Comparison of ENCODE assay signal across 8 mouse cellular contexts in genomic region chr16:77827322-77828117, GRCm38 (mm10).
DNase-seq lines count a peak whose midpoint lies in the region; ATAC-seq and TF ChIP-seq lines count a peak whose summit lies in the region.

No protein-coding gene starts in this region.

- H3K9me3 ChIP-seq in midbrain, embryonic 14.5 days (ENCODE audit: control insufficient read depth, low read length), result no peaks in the 10 kb centered on the region
- H3K9me3 ChIP-seq in midbrain, embryonic 15.5 days, result no peaks in the 10 kb centered on the region
- no peaks in the 10 kb centered on the region for H3K9me3 ChIP-seq in heart, postnatal 0 days (replicated peaks; ENCODE audit: control insufficient read depth, low read length)

- no peak overlapping the region for H3K4me3 ChIP-seq in midbrain, embryonic 14.5 days (replicated peaks; ENCODE audit: low read depth, low read length)
- no peak overlapping the region for H3K4me3 ChIP-seq in midbrain, embryonic 15.5 days
- no peak overlapping the region for H3K4me3 ChIP-seq in heart, postnatal 0 days (ENCODE audit: low read depth, low read length)

- no peak for ATAC-seq in midbrain, embryonic 14.5 days (ENCODE audit: low FRiP score, low TSS enrichment)
- no peak; the same call in 1 of the 2 replicates for ATAC-seq in midbrain, embryonic 15.5 days (replicated peaks)
- ATAC-seq in heart, postnatal 0 days (ENCODE audit: insufficient read depth, low read depth), result peak; percentile 58; the same call in 1 of the 2 replicates
- no peak for ATAC-seq in granulocyte monocyte progenitor cell, adult 5-6 weeks (replicated peaks; ENCODE audit: poor library complexity, severe bottlenecking)

- H3K27ac ChIP-seq in midbrain, embryonic 14.5 days (replicated peaks; ENCODE audit: low read depth, low read length), result no peak overlapping the region
- H3K27ac ChIP-seq in midbrain, embryonic 15.5 days, result no peak overlapping the region
- H3K27ac ChIP-seq in heart, postnatal 0 days (ENCODE audit: low read depth), result no peak overlapping the region

- no peaks in the 10 kb centered on the region for H3K36me3 ChIP-seq in midbrain, embryonic 14.5 days (ENCODE audit: control insufficient read depth, insufficient read depth, low read length)
- no peaks in the 10 kb centered on the region for H3K36me3 ChIP-seq in midbrain, embryonic 15.5 days (replicated peaks)
- H3K36me3 ChIP-seq in heart, postnatal 0 days (replicated peaks; ENCODE audit: control insufficient read depth, insufficient read depth, low read length), result no peaks in the 10 kb centered on the region

- WGBS in midbrain, embryonic 14.5 days, result 65% methylated on average over 4 of the region's 4 CpGs
- WGBS in midbrain, embryonic 15.5 days, result 58% methylated on average over 4 of the region's 4 CpGs
- 52% methylated on average over 4 of the region's 4 CpGs for WGBS in heart, postnatal 0 days

- no peaks in the 10 kb centered on the region for H3K4me1 ChIP-seq in midbrain, embryonic 14.5 days (ENCODE audit: control insufficient read depth, insufficient read depth, low read length)
- no peaks in the 10 kb centered on the region for H3K4me1 ChIP-seq in midbrain, embryonic 15.5 days
- no peaks in the 10 kb centered on the region for H3K4me1 ChIP-seq in heart, postnatal 0 days (ENCODE audit: control insufficient read depth, insufficient read depth)

- no peaks in the 10 kb centered on the region for H3K27me3 ChIP-seq in midbrain, embryonic 14.5 days (ENCODE audit: control insufficient read depth, insufficient read depth, low read length)
- H3K27me3 ChIP-seq in midbrain, embryonic 15.5 days (replicated peaks), result no peaks in the 10 kb centered on the region
- H3K27me3 ChIP-seq in heart, postnatal 0 days (ENCODE audit: control insufficient read depth, insufficient read depth, low read length), result no peaks in the 10 kb centered on the region

- TF ChIP-seq EP300 in heart, postnatal 0 days (IDR thresholded peaks at IDR 0.05; ENCODE audit: low read depth), result no peak

- DNase-seq in embryo, embryonic 11 days, result peak; percentile 9
- no peak for DNase-seq in embryo, embryonic 9.5 days (ENCODE audit: extremely low spot score)
- peak; percentile 50 for DNase-seq in midbrain, embryonic 14.5 days
- DNase-seq in heart, postnatal 0 days (ENCODE audit: low spot score), result peak; percentile 42
- peak; percentile 52 for DNase-seq in lung, postnatal 36 days
- DNase-seq in natural killer cell, adult 2 months (ENCODE audit: low spot score in 2 of 2), result no peak

- H3K9ac ChIP-seq in midbrain, embryonic 14.5 days (replicated peaks; ENCODE audit: low read length), result no peak overlapping the region
- H3K9ac ChIP-seq in midbrain, embryonic 15.5 days, result no peak overlapping the region
- H3K9ac ChIP-seq in heart, postnatal 0 days (replicated peaks; ENCODE audit: low read depth, low read length), result no peak overlapping the region

- no peak for TF ChIP-seq CTCF in heart, postnatal 0 days (IDR thresholded peaks at IDR 0.05; ENCODE audit: low read depth)

- H3K4me2 ChIP-seq in midbrain, embryonic 14.5 days (ENCODE audit: low read length), result no peak overlapping the region
- no peak overlapping the region for H3K4me2 ChIP-seq in midbrain, embryonic 15.5 days
- H3K4me2 ChIP-seq in heart, postnatal 0 days (ENCODE audit: low read depth, low read length), result no peak overlapping the region

Comparison
In these comparisons a context has a peak if more than half of its experiments do, and no peak if none do; other contexts are left out.
1. DNase-seq: peak in embryo, embryonic 11 days (single experiment), midbrain, embryonic 14.5 days (single experiment), heart, postnatal 0 days (single experiment) and lung, postnatal 36 days (single experiment); none in embryo, embryonic 9.5 days (single experiment) and natural killer cell, adult 2 months (0 of 2).